Mouse (Mus musculus): ENCODE results near the gene Adgre5. TPM values are rescaled to one million over a fixed set of nuclear protein-coding genes. Genes with fewer than 3 reads are reported as not detected.
A peak's percentile ranks its signal among the peaks of the same experiment; 100 is the strongest.

Gene Adgre5
- 0.17 and 0.35 TPM in 2 replicates for polyA plus RNA-seq (2012)

- Histone ChIP-seq H3K9me3 (ENCODE audit: control insufficient read depth, low read length) (peaks cover 8% of the 10 kb centered on the region), H3K4me1 (ENCODE audit: control insufficient read depth) (peaks cover 40% of the 10 kb centered on the region), H3K4me3 (replicated peaks) (peak within 1 kb of the TSS; percentile 66), H3K36me3 (ENCODE audit: control insufficient read depth) (peaks cover 4% of the 10 kb centered on the region; the same call in 1 of the 2 replicates), H3K27me3 (ENCODE audit: control insufficient read depth) (peaks cover 2% of the 10 kb centered on the region; the same call in 1 of the 2 replicates)
- TF ChIP-seq GATA1 (IDR thresholded peaks at IDR 0.05; ENCODE audit: low read length): no peak
- no peak for TF ChIP-seq TAL1 (IDR thresholded peaks at IDR 0.05; ENCODE audit: low read length)
These were observed at the start of gene Adgre5 for GRCm38 (mm10) chr8:83740976-83741741. Gene Adgre5 (minus strand): TSS chr8:83741326.

GRCm38 (mm10) chr8:83789826-83790225 lies 48.7 kb upstream of the Adgre5 start:
- H3K4me3 ChIP-seq (replicated peaks): no peak overlapping the region

DNA sequence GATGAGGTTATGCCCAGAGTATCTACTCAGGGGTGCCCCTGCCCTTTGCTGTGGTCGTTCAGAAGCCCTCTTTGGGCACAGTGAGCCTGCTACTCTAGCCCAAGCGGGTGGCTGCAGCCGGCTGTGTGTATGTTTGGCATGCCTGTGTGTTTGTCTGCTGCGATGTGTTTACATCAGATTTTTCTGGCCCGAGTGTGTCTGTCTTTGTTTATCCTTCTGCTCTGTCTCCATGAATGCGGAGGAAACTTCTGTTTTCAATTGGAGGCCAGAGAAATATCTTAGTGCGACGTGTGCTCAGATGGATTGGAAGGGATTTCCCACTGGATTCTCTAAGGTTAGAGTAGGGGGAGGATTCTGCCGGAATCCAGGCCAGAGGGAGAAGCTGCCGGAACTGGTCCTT lies 43.9 kb upstream of the Adgre5 start:
- no peak overlapping the region for H3K4me3 ChIP-seq (replicated peaks)
- no peaks in the 10 kb centered on the region for H3K9me3 ChIP-seq (ENCODE audit: control insufficient read depth, low read length)
- H3K4me1 ChIP-seq (ENCODE audit: control insufficient read depth): peaks cover 2% of the 10 kb centered on the region; the same call in 1 of the 2 replicates
- no peaks in the 10 kb centered on the region; the same call in 1 of the 2 replicates for H3K27me3 ChIP-seq (ENCODE audit: control insufficient read depth)
- TF ChIP-seq TAL1 (IDR thresholded peaks at IDR 0.05; ENCODE audit: low read length): no peak
- TF ChIP-seq GATA1 (IDR thresholded peaks at IDR 0.05; ENCODE audit: low read length): no peak
- H3K36me3 ChIP-seq (ENCODE audit: control insufficient read depth): no peaks in the 10 kb centered on the region

More at GRCm38 (mm10) chr8:83789826-83790225, 48.7 kb upstream of the Adgre5 start:
- no peaks in the 10 kb centered on the region for H3K27me3 ChIP-seq (ENCODE audit: control insufficient read depth)
- no peak for TF ChIP-seq GATA1 (IDR thresholded peaks at IDR 0.05; ENCODE audit: low read length)
- no peak for TF ChIP-seq TAL1 (IDR thresholded peaks at IDR 0.05; ENCODE audit: low read length)
- no peaks in the 10 kb centered on the region for H3K4me1 ChIP-seq (ENCODE audit: control insufficient read depth)
- no peaks in the 10 kb centered on the region for H3K36me3 ChIP-seq (ENCODE audit: control insufficient read depth)
- H3K9me3 ChIP-seq (ENCODE audit: control insufficient read depth, low read length): no peaks in the 10 kb centered on the region

GRCm38 (mm10) chr8:83782832-83783558 lies 41.9 kb upstream of the Adgre5 start:
- TF ChIP-seq TAL1 (IDR thresholded peaks at IDR 0.05; ENCODE audit: low read length): no peak
- Histone ChIP-seq H3K4me3 (replicated peaks) (no peak overlapping the region), H3K9me3 (ENCODE audit: control insufficient read depth, low read length) (no peaks in the 10 kb centered on the region), H3K36me3 (ENCODE audit: control insufficient read depth) (no peaks in the 10 kb centered on the region), H3K4me1 (ENCODE audit: control insufficient read depth) (peaks cover 6% of the 10 kb centered on the region), H3K27me3 (ENCODE audit: control insufficient read depth) (no peaks in the 10 kb centered on the region; the same call in 1 of the 2 replicates)

DNA sequence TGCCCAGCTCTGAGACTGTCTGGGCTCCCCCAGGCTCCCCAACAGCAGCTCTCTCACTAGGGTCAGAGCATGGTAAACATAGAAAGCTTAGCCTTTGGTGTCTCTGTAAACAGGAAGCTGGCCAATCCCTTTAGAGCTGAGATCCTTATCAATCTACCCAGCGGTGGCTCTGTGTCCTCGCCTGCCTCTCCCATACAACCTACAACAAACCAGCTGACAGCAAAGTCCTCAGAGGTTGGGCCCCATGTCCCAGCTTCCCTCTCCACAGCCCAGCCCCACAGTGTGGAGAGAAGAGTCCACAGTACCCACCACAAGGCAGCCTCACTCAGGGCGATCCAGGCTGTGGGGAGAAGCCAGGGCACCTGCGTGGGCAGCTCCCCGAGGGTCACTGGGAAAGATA lies 38.5 kb upstream of the Adgre5 start:
- Histone ChIP-seq H3K4me1 (ENCODE audit: control insufficient read depth) (peaks cover 6% of the 10 kb centered on the region), H3K36me3 (ENCODE audit: control insufficient read depth) (no peaks in the 10 kb centered on the region), H3K9me3 (ENCODE audit: control insufficient read depth, low read length) (no peaks in the 10 kb centered on the region), H3K27me3 (ENCODE audit: control insufficient read depth) (no peaks in the 10 kb centered on the region; the same call in 1 of the 2 replicates), H3K4me3 (replicated peaks) (no peak overlapping the region)
- TF ChIP-seq TAL1 (IDR thresholded peaks at IDR 0.05; ENCODE audit: low read length) (no peak), GATA1 (IDR thresholded peaks at IDR 0.05; ENCODE audit: low read length) (no peak)

DNA sequence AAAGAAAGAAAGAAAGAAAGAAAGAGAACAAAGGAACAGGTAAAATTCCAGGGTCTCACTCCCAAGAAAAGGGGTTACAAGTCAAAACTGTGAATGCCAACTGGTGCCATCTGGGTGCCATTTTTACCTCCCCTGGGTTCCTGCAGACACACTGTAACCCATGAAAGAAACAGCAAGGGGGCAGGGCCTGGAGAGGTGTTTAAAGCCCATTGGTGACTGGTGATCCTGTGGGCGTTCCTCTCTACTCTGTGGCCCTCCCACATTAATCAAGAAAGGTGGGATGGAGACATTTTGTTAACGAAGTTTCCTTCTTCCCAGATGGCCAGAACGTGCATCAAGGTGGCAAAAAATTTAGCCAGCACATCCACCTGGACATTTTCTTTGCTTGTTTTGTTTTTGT lies 36.9 kb upstream of the Adgre5 start:
- Histone ChIP-seq H3K9me3 (ENCODE audit: control insufficient read depth, low read length) (no peaks in the 10 kb centered on the region), H3K27me3 (ENCODE audit: control insufficient read depth) (no peaks in the 10 kb centered on the region; the same call in 1 of the 2 replicates), H3K4me1 (ENCODE audit: control insufficient read depth) (peaks cover 9% of the 10 kb centered on the region), H3K36me3 (ENCODE audit: control insufficient read depth) (no peaks in the 10 kb centered on the region), H3K4me3 (replicated peaks) (no peak overlapping the region)
- TF ChIP-seq GATA1 (IDR thresholded peaks at IDR 0.05; ENCODE audit: low read length) (no peak), TAL1 (IDR thresholded peaks at IDR 0.05; ENCODE audit: low read length) (no peak)

GRCm38 (mm10) chr8:83776632-83777031 lies 35.5 kb upstream of the Adgre5 start:
- no peaks in the 10 kb centered on the region for H3K36me3 ChIP-seq (ENCODE audit: control insufficient read depth)
- H3K27me3 ChIP-seq (ENCODE audit: control insufficient read depth): no peaks in the 10 kb centered on the region
- no peak overlapping the region for H3K4me3 ChIP-seq (replicated peaks)
- peaks cover 17% of the 10 kb centered on the region for H3K4me1 ChIP-seq (ENCODE audit: control insufficient read depth)
- no peaks in the 10 kb centered on the region for H3K9me3 ChIP-seq (ENCODE audit: control insufficient read depth, low read length)
- TF ChIP-seq GATA1 (IDR thresholded peaks at IDR 0.05; ENCODE audit: low read length) (no peak), TAL1 (IDR thresholded peaks at IDR 0.05; ENCODE audit: low read length) (no peak)

GRCm38 (mm10) chr8:83774221-83774620 lies 33.1 kb upstream of the Adgre5 start:
- H3K4me1 ChIP-seq (ENCODE audit: control insufficient read depth): peaks cover 23% of the 10 kb centered on the region
- TF ChIP-seq GATA1 (IDR thresholded peaks at IDR 0.05; ENCODE audit: low read length) (no peak), TAL1 (IDR thresholded peaks at IDR 0.05; ENCODE audit: low read length) (no peak)

DNA sequence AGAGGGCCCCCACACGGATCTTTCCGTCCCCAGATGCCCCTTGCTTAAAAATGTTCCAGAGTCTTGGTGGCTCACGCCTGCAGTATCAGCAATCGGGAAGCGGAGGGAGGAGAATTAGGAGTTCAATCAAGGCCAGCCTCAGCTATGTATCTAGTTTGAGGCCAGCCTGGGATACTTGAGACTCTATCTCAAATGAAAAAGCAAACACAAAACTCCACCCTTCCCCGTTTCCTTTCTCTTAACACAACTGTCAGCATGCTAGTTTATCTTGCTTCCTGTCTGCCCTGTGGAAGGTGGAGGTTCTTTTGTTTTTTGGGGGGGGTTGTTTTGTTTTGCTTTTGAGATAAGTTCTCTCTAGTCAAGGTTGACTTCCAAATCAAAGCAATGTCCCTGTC lies 32.3 kb upstream of the Adgre5 start:
- Histone ChIP-seq H3K4me3 (replicated peaks) (no peak overlapping the region), H3K4me1 (ENCODE audit: control insufficient read depth) (peaks cover 30% of the 10 kb centered on the region), H3K9me3 (ENCODE audit: control insufficient read depth, low read length) (no peaks in the 10 kb centered on the region), H3K27me3 (ENCODE audit: control insufficient read depth) (no peaks in the 10 kb centered on the region), H3K36me3 (ENCODE audit: control insufficient read depth) (no peaks in the 10 kb centered on the region)
- TF ChIP-seq GATA1 (IDR thresholded peaks at IDR 0.05; ENCODE audit: low read length): no peak
- no peak for TF ChIP-seq TAL1 (IDR thresholded peaks at IDR 0.05; ENCODE audit: low read length)

More at GRCm38 (mm10) chr8:83774221-83774620, 33.1 kb upstream of the Adgre5 start:
- H3K4me3 ChIP-seq (replicated peaks): no peak overlapping the region
- no peaks in the 10 kb centered on the region for H3K36me3 ChIP-seq (ENCODE audit: control insufficient read depth)
- no peaks in the 10 kb centered on the region for H3K9me3 ChIP-seq (ENCODE audit: control insufficient read depth, low read length)
- no peaks in the 10 kb centered on the region for H3K27me3 ChIP-seq (ENCODE audit: control insufficient read depth)
